Mouse (Mus musculus) kidney, adult 8-10 months (tissue): Measurements from ENCODE around the gene Rps26.
"Not testable (repeated sequence)": the region's sequence is repeated elsewhere in the genome, so short reads cannot be mapped to it uniquely, and the experiment has no call there.

ENCODE experiments used
- DNase-seq, 2 experiments: peaks; one replicate each; pipeline ENCODE4 v3.0.0; 2022

The Rps26 gene

GRCm38 (mm10) chr10:128640891-128641290, 14.3 kb upstream of the Rps26 start:
- no peak for DNase-seq

- DNase-seq, result no peak
Observed at GRCm38 (mm10) chr10:128639999-128640398, 13.5 kb upstream of the Rps26 start.

- DNase-seq, result no peak
Observed at GRCm38 (mm10) chr10:128637011-128637410, 10.5 kb upstream of the Rps26 start.

- DNase-seq, result no peak
Observed at GRCm38 (mm10) chr10:128636561-128636960, 10.0 kb upstream of the Rps26 start.

GRCm38 (mm10) chr10:128635697-128636096, 9.2 kb upstream of the Rps26 start:
- no peak for DNase-seq

- DNase-seq, result no peak
Observed at GRCm38 (mm10) chr10:128631571-128631970, 5.0 kb upstream of the Rps26 start.

GRCm38 (mm10) chr10:128630306-128630705, 3.8 kb upstream of the Rps26 start:
- DNase-seq, result not testable (repeated sequence)

- no peak for DNase-seq
Observed at GRCm38 (mm10) chr10:128629746-128630145, 3.2 kb upstream of the Rps26 start.

- no peak for DNase-seq
Observed at GRCm38 (mm10) chr10:128627398-128628317, 1.1 kb upstream of the Rps26 start.

GRCm38 (mm10) chr10:128625287-128625894, 1.2 kb downstream of the Rps26 start:
- DNase-seq, result no peak

- DNase-seq, result not testable (repeated sequence)
Observed at GRCm38 (mm10) chr10:128623106-128623613, 3.4 kb downstream of the Rps26 start.

GRCm38 (mm10) chr10:128622702-128623101, 3.8 kb downstream of the Rps26 start:
- DNase-seq, result no peak

- no peak for DNase-seq
Observed at GRCm38 (mm10) chr10:128621986-128622520, 4.5 kb downstream of the Rps26 start.

GRCm38 (mm10) chr10:128620241-128620640, 6.3 kb downstream of the Rps26 start:
- DNase-seq, result no peak

GRCm38 (mm10) chr10:128619148-128619547, 7.4 kb downstream of the Rps26 start:
- not testable (repeated sequence) for DNase-seq

- no peak for DNase-seq
Observed at GRCm38 (mm10) chr10:128618570-128618969, 8.0 kb downstream of the Rps26 start.

- not testable (repeated sequence) for DNase-seq
Observed at GRCm38 (mm10) chr10:128615798-128616448, 10.6 kb downstream of the Rps26 start.

GRCm38 (mm10) chr10:128614934-128615333, 11.6 kb downstream of the Rps26 start:
- no peak for DNase-seq

GRCm38 (mm10) chr10:128613820-128614219, 12.7 kb downstream of the Rps26 start:
- DNase-seq, result not testable (repeated sequence)

GRCm38 (mm10) chr10:128613154-128613440, 13.4 kb downstream of the Rps26 start:
- no peak for DNase-seq

GRCm38 (mm10) chr10:128612433-128613153, 14.0 kb downstream of the Rps26 start:
- DNase-seq, result peak; percentile 56 to 73

GRCm38 (mm10) chr10:128606483-128606882, 20.1 kb downstream of the Rps26 start:
- DNase-seq, result no peak
